Mouse (Mus musculus) G1E-ER4 (cell line): ENCODE data around the gene Fermt3. TPM values are rescaled to one million over a fixed set of nuclear protein-coding genes. Genes with fewer than 3 reads are reported as not detected.

Experiments used
- GATA1 ChIP-seq: IDR thresholded peaks from one replicate; pipeline ENCODE4 v1.8.0; 2012; ENCODE audit warnings: low read length, inconsistent platforms
- polyA plus RNA-seq: library from polyadenylated mRNA; stranded (reverse); fragments of >175 nt; gene quantifications from 2 replicates; pipeline ENCODE4 v1.2.3, GENCODE M21; 2012

Gene Fermt3
- polyA plus RNA-seq, 1 experiment: 1,003 TPM

GRCm38 (mm10) chr19:7044279-7044678 is 25.0 kb upstream of the Fermt3 start:
- TF ChIP-seq GATA1: no peak

GRCm38 (mm10) chr19:7041171-7041570 is 21.9 kb upstream of the Fermt3 start:
- no peak for TF ChIP-seq GATA1

GRCm38 (mm10) chr19:7040637-7041130 is 21.4 kb upstream of the Fermt3 start:
- no peak for TF ChIP-seq GATA1

GRCm38 (mm10) chr19:7039841-7040636 is 20.8 kb upstream of the Fermt3 start, which contains the start of gene Stip1:
Stip1 (minus strand) TSS chr19:7039967.
- TF ChIP-seq GATA1: no peak

GRCm38 (mm10) chr19:7039088-7039720 is 19.9 kb upstream of the Fermt3 start:
- no peak for TF ChIP-seq GATA1

GRCm38 (mm10) chr19:7034006-7034405 is 14.7 kb upstream of the Fermt3 start:
- no peak for TF ChIP-seq GATA1

- TF ChIP-seq GATA1: no peak
Observed at GRCm38 (mm10) chr19:7029531-7029930, 10.3 kb upstream of the Fermt3 start.

- TF ChIP-seq GATA1: no peak
Observed at GRCm38 (mm10) chr19:7020224-7020641, 964 bp upstream of the Fermt3 start.

GRCm38 (mm10) chr19:7018546-7018945 is 723 bp downstream of the Fermt3 start:
- TF ChIP-seq GATA1: no peak

GRCm38 (mm10) chr19:7017541-7018457 is 1.5 kb downstream of the Fermt3 start:
- TF ChIP-seq GATA1: peak; percentile 94

- TF ChIP-seq GATA1: no peak
Observed at GRCm38 (mm10) chr19:7014481-7015135, 4.7 kb downstream of the Fermt3 start.

- no peak for TF ChIP-seq GATA1
Observed at GRCm38 (mm10) chr19:7013984-7014383, 5.3 kb downstream of the Fermt3 start.

GRCm38 (mm10) chr19:7012426-7012825 is 6.8 kb downstream of the Fermt3 start:
- no peak for TF ChIP-seq GATA1

- TF ChIP-seq GATA1: no peak
Observed at GRCm38 (mm10) chr19:7006892-7007593, 12.2 kb downstream of the Fermt3 start.

GRCm38 (mm10) chr19:6999360-7000063 is 19.8 kb downstream of the Fermt3 start:
- TF ChIP-seq GATA1: no peak
